Mouse (Mus musculus): Measurements from ENCODE around the gene Rarres2. TPM values are rescaled to one million over a fixed set of nuclear protein-coding genes. Genes with fewer than 3 reads are reported as not detected.

Gene Rarres2
- polyA plus RNA-seq, 1 experiment from 2014 or later, result 13.5 TPM

DNA sequence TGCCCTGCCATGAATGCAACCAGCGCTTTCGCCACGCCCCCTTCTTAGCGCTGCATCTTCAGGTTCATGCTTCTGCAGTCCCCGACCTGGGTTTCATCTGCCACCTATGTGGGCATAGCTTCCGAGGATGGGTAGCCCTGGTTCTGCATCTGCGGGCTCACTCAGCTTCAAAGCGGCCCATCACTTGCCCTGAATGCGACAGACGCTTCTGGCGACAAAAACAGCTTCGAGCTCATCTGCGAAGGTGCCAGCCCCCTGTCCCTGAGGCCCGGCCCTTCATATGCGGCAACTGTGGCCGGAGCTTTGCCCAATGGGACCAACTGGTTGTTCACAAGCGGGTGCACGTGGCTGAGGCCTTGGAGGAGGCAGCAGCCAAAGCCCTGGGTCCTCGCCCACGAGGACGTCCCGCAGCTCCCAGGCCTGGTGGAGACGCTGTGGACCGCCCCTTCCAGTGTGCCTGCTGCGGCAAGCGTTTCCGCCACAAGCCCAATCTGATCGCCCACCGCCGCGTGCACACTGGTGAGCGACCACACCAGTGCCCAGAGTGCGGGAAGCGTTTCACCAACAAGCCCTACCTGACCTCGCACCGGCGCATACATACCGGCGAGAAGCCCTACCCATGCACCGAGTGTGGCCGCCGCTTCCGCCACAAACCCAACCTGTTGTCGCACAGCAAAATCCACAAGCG is 24.1 kb upstream of the Rarres2 start:
- H3K4me3 ChIP-seq (replicated peaks), result no peak overlapping the region
- peaks cover 40% of the 10 kb centered on the region for H3K36me3 ChIP-seq
- peaks cover 19% of the 10 kb centered on the region for H3K9me3 ChIP-seq (replicated peaks)
- no peak overlapping the region for H3K9ac ChIP-seq
- no peak overlapping the region for H3K27ac ChIP-seq (replicated peaks)
- no peak overlapping the region for H3K4me2 ChIP-seq (replicated peaks)
- no peaks in the 10 kb centered on the region for H3K27me3 ChIP-seq
- ATAC-seq (ENCODE audit: insufficient number of reproducible peaks, low FRiP score, low TSS enrichment, low read depth), result no peak
- WGBS, result 97% methylated on average over 45 of the region's 45 CpGs
- peaks cover 22% of the 10 kb centered on the region for H3K4me1 ChIP-seq

DNA sequence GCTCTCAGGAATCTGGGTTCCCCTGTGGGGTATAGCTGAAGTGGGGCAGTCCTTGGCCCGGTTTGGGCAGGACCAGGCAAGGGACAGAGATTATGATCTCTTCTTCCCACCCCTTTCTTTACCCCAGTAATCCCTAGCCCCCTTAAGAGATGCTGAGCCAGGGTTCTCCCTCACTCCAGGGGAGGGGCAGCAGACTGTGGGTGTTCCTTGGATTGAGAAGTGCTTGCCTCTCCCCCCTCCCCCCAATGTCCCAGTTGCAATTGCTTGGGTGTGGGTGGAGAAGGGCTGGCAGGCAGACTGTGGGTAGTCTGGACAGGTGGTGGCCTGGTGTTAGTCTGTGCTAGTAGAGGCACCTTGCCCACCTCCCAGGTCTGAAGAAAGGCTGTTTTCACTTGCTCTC is 22.7 kb upstream of the Rarres2 start:
- 62% methylated on average over 1 of the region's 1 CpGs for WGBS
- Histone ChIP-seq H3K4me1 (peaks cover 22% of the 10 kb centered on the region), H3K4me2 (replicated peaks) (peak overlapping the region; percentile 82), H3K27ac (replicated peaks) (no peak overlapping the region), H3K36me3 (peaks cover 40% of the 10 kb centered on the region), H3K4me3 (replicated peaks) (peak overlapping the region; percentile 83), H3K9ac (no peak overlapping the region), H3K27me3 (no peaks in the 10 kb centered on the region), H3K9me3 (replicated peaks) (peaks cover 19% of the 10 kb centered on the region)
- ATAC-seq (ENCODE audit: insufficient number of reproducible peaks, low FRiP score, low TSS enrichment, low read depth), result no peak

DNA sequence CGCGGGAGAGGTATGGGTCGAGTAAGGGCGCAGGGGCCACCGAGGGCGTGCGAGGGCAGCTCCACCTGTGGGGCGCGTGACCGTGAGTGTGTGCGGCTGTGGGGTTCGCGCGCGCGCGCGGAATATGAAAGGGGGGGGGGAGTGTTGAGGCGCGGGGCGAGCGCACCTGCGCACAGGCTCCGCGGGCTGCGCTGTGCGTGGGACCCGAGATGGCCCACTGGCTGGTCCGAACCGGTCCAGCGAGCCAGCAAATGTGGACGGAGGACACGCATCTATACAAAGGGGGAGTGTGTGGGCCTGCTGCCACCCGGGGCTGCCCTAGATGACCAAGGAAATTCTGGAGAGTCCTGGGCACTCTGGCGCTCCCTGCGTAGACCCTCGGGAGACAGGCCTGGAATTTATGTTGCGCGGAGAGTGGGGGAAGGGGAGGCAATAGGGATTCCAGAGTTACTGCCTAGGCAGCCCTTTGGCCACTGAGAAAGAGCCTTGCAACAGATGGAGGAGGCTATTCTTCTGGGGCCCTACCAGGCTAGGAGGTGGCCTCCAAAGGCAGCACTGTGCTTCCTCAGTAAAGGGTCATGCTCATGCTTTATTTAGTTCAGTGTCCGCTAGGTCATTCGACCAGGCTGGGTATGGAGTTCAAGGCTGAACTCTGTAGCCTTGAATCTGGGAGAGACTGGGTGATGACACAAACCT is 21.6 kb upstream of the Rarres2 start:
- Histone ChIP-seq H3K9ac (peak overlapping the region; percentile 68), H3K4me1 (peaks cover 24% of the 10 kb centered on the region), H3K27me3 (no peaks in the 10 kb centered on the region), H3K27ac (replicated peaks) (peak overlapping the region; percentile 80), H3K36me3 (peaks cover 33% of the 10 kb centered on the region), H3K4me3 (replicated peaks) (peak overlapping the region; percentile 83), H3K9me3 (replicated peaks) (peaks cover 19% of the 10 kb centered on the region), H3K4me2 (replicated peaks) (peak overlapping the region; percentile 82)
- WGBS, result 1% methylated on average over 41 of the region's 41 CpGs
- ATAC-seq (ENCODE audit: insufficient number of reproducible peaks, low FRiP score, low TSS enrichment, low read depth), result peak; percentile 26

DNA sequence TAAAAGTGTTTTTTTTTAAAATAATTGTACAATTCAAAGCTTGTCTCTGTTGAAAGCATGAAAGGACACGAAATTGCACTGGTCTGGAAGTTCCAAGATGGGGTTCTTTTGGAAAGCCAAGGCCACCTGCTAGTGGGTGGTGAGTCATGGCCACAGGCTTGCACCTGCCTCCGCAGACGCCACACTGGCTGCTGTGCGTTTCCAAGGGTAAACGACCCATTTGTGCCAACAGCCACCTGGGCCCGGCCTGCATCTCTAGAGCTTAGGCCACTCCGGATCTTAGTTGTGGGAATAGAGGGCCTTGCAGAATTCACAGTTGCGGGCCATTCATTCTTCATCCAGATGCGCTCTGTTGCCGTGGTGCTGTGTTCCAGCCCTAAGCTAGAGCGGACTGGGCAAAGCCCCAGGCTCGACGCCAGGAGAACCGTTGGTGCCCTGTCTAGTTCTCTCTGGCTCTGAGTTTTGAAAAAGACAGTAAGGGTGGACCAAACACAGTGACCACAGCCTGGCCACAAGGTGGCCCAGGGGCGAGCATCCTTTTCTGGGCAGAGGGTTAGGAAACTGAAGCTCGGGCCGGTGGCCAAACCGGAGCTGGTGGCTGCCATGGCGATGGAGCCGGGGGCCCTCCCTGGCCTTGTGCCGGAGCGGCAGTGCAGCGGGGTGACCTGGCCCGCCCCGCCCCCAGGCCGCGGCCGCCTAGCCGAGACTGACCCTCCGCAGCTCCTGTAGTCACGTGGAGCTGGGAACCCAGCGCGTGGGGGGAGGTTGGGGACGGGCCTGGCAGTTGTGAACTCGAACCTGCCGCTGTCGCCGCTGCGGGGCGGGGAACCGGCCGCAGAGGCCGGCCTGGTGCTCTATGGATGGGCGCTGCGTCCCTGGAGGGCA is 20.8 kb upstream of the Rarres2 start, which contains the start of the genes Repin1 and Gm44965:
TSS of gene Repin1 (plus strand) at position 726 of the 885 bp plus-strand sequence.
TSS of gene Gm44965 (plus strand) at position 784 of the 885 bp plus-strand sequence.
- Histone ChIP-seq H3K4me3 (replicated peaks) (peak within 1 kb of the TSS; percentile 83), H3K4me2 (replicated peaks) (peak within 1 kb of the TSS; percentile 82), H3K9ac (peak within 1 kb of the TSS; percentile 68), H3K27ac (replicated peaks) (peak within 1 kb of the TSS; percentile 80), H3K27me3 (no peaks in the 10 kb centered on the region), H3K4me1 (peaks cover 26% of the 10 kb centered on the region), H3K36me3 (peaks cover 25% of the 10 kb centered on the region), H3K9me3 (replicated peaks) (peaks cover 19% of the 10 kb centered on the region)
- WGBS, result 5% methylated on average over 45 of the region's 45 CpGs
- ATAC-seq (ENCODE audit: insufficient number of reproducible peaks, low FRiP score, low TSS enrichment, low read depth), result peak; percentile 88

DNA sequence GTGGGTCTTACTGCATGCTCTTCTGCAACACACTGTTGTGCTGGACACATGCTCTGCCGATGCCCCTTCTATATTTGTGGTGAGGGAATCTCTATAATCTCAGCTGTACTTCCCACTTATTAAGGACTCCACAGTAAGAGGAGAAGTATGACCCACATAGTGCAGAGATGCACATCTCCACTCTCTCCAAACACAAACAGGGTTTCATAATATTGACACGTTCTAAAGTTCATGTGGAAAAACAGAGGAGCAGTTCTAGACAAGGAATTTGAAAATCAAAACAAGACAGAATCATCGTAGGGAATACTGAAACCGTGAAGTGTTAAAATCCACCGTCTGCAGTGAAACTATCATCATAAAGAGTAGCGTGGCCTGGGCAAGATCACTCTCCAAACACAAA is 19.3 kb upstream of the Rarres2 start:
- peaks cover 10% of the 10 kb centered on the region for H3K36me3 ChIP-seq
- H3K4me3 ChIP-seq (replicated peaks), result no peak overlapping the region
- H3K4me1 ChIP-seq, result peaks cover 26% of the 10 kb centered on the region
- H3K9me3 ChIP-seq (replicated peaks), result peaks cover 7% of the 10 kb centered on the region
- no peaks in the 10 kb centered on the region for H3K27me3 ChIP-seq
- H3K4me2 ChIP-seq (replicated peaks), result no peak overlapping the region
- 84% methylated on average over 6 of the region's 6 CpGs for WGBS
- no peak overlapping the region for H3K27ac ChIP-seq (replicated peaks)
- no peak for ATAC-seq (ENCODE audit: insufficient number of reproducible peaks, low FRiP score, low TSS enrichment, low read depth)
- H3K9ac ChIP-seq, result no peak overlapping the region

DNA sequence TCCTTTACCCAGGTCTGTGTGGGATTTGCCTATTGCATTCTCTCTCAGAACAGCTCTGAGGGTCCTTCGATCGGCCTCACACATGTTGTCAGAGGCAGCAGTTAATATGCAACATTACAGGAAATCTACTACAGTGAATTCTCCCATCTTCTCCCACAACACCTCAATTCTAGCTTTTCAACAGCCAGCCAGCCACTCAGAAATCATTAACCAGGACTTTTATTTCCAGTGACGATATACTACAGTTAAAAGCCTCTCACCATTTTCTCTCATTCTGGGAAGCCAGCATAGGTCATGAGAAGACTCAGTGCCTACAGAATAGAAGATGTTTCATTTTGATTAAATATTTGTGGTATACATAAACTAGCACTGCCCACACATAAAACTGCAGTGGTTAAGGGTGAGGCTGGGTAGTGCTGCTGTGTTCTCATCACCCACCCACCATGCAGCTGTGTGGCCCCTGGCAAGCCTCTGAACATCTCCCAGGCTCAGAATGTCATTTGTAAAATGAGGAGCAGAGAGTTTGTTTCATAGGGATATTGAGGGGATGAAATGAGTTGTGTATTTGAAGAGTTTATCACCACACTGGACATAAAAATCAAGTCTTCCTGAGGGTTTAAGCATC is 18.7 kb upstream of the Rarres2 start:
- Histone ChIP-seq H3K27ac (replicated peaks) (no peak overlapping the region), H3K27me3 (no peaks in the 10 kb centered on the region), H3K9ac (no peak overlapping the region), H3K36me3 (peaks cover 4% of the 10 kb centered on the region), H3K4me1 (peaks cover 26% of the 10 kb centered on the region), H3K4me2 (replicated peaks) (no peak overlapping the region), H3K4me3 (replicated peaks) (no peak overlapping the region), H3K9me3 (replicated peaks) (peaks cover 1% of the 10 kb centered on the region)
- 86% methylated on average over 3 of the region's 3 CpGs for WGBS
- ATAC-seq (ENCODE audit: insufficient number of reproducible peaks, low FRiP score, low TSS enrichment, low read depth), result no peak

DNA sequence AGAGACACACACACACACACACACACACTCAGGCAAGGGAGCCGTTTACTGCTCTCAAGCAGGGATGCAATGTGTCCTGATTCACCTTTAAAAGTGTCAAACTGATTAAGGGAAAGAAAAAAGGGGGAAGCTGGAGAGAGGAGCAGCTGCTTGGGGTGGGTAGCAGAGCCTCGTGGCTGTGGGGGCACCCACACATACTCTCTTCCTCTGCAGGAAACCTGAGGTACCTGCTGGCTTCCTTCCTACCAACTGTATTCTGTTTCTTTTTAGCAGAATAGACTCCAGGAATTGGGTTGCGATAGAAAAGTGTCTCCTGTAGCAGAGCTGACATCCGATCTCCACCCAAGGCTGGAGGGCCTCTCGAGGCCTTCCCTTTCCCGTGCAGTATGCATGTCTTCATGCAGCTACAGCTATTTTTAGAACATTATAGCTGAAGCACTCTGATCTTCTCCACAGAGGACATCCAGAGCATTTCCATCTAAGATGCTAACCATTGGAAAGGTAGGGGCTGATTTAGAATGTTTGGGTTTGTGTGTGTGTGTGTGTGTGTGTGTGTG is 16.7 kb upstream of the Rarres2 start, which contains the start of gene Gm45021:
TSS of gene Gm45021 (plus strand) at position 417 of the 557 bp plus-strand sequence.
- Histone ChIP-seq H3K4me3 (replicated peaks) (no peak within 1 kb of the TSS), H3K27me3 (no peaks in the 10 kb centered on the region), H3K9ac (no peak within 1 kb of the TSS), H3K27ac (replicated peaks) (0 out of 2 replicates have a peak within 1 kb of the TSS, but pooled peaks have one; percentile 22), H3K4me1 (peaks cover 13% of the 10 kb centered on the region), H3K9me3 (replicated peaks) (no peaks in the 10 kb centered on the region), H3K4me2 (replicated peaks) (no peak within 1 kb of the TSS), H3K36me3 (no peaks in the 10 kb centered on the region)
- WGBS, result 20% methylated on average over 6 of the region's 6 CpGs
- no peak for ATAC-seq (ENCODE audit: insufficient number of reproducible peaks, low FRiP score, low TSS enrichment, low read depth)

DNA sequence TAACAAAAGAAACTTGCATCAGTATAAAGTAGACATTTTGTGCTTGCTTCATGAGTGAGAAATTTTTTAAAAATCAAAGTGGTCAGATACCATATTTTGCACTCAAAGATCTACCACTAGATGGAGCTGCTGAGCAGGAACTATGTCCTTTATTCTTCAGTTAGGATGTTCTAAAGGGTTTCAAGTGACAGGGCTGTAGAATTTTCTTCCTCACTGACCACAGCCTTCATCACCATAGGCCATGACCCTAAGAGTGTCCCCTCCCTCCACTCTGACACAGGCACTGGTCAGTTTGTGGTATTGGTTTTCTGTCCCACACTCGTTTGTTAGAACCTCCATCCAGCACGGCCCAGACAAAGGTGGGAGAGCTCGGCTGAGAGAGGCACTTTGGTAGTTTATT is 9.4 kb upstream of the Rarres2 start:
- no peak overlapping the region for H3K27ac ChIP-seq (replicated peaks)
- WGBS, result 72% methylated on average over 3 of the region's 3 CpGs
- H3K27me3 ChIP-seq, result no peaks in the 10 kb centered on the region
- no peaks in the 10 kb centered on the region for H3K4me1 ChIP-seq
- no peak overlapping the region for H3K4me2 ChIP-seq (replicated peaks)
- H3K9me3 ChIP-seq (replicated peaks), result no peaks in the 10 kb centered on the region
- H3K9ac ChIP-seq, result no peak overlapping the region
- H3K36me3 ChIP-seq, result no peaks in the 10 kb centered on the region
- H3K4me3 ChIP-seq (replicated peaks), result no peak overlapping the region
- no peak for ATAC-seq (ENCODE audit: insufficient number of reproducible peaks, low FRiP score, low TSS enrichment, low read depth)

DNA sequence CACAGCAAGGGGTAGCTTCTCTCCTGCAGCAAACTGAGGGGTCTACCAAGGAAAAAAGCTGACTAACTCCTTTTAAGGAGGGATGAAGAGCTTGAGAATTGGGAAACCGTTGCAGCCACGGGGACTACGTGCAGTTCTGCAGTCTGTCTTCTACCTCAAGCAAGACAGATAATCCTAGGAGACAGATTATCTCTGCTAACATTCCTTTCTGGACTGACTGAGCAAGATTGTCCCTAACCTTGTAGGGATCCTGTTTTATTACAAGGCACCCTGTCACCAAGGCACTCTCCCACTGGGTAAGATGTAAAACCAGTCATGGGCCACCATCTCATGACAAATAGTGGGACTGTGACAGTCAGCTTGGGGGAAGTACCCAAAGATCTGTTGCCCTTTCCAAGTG is 8.7 kb upstream of the Rarres2 start:
- Histone ChIP-seq H3K9ac (no peak overlapping the region), H3K27ac (replicated peaks) (no peak overlapping the region), H3K27me3 (no peaks in the 10 kb centered on the region), H3K4me3 (replicated peaks) (no peak overlapping the region), H3K4me1 (no peaks in the 10 kb centered on the region), H3K9me3 (replicated peaks) (no peaks in the 10 kb centered on the region), H3K36me3 (no peaks in the 10 kb centered on the region), H3K4me2 (replicated peaks) (no peak overlapping the region)
- WGBS, result 43% methylated on average over 3 of the region's 3 CpGs
- no peak for ATAC-seq (ENCODE audit: insufficient number of reproducible peaks, low FRiP score, low TSS enrichment, low read depth)

DNA sequence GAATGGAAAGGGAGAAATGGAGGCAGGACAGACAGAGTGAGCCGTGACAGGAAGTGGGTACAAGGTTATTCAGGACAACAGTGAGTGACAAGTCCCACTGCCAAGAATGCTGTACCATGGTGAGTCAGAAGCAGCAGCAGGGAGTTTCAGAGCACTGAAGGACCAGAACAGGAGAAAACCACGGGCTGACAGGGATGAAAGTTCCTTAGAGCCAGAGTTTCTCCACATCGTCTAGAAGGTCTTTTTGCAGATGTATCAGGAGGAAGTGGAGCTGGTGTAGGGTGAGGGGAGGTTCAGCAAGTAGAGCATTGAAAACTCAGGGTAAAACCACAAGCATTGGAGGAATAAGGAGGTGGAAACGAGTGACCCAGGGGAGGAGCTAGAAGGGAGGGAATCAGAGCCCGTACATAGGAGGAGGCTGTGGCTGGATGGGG is 6.6 kb upstream of the Rarres2 start:
- Histone ChIP-seq H3K4me1 (no peaks in the 10 kb centered on the region), H3K4me2 (replicated peaks) (no peak overlapping the region), H3K9ac (no peak overlapping the region), H3K4me3 (replicated peaks) (no peak overlapping the region), H3K9me3 (replicated peaks) (no peaks in the 10 kb centered on the region), H3K27ac (replicated peaks) (0 out of 2 replicates have a peak overlapping the region, but pooled peaks have one; percentile 34), H3K36me3 (no peaks in the 10 kb centered on the region), H3K27me3 (no peaks in the 10 kb centered on the region)
- WGBS, result 19% methylated on average over 5 of the region's 5 CpGs
- ATAC-seq (ENCODE audit: insufficient number of reproducible peaks, low FRiP score, low TSS enrichment, low read depth), result no peak
